ENCODE assay signal across 8 mouse cellular contexts in genomic region chr11:105952911-105953386, GRCm38 (mm10). TPM values are rescaled to one million over a fixed set of nuclear protein-coding genes. Genes with fewer than 3 reads are reported as not detected.
DNase-seq lines count a peak whose midpoint lies in the region; ATAC-seq and TF ChIP-seq lines count a peak whose summit lies in the region.

Gene Cyb561, minus strand, starts transcription at chr11:105953336.

- H3K4me1 ChIP-seq in kidney, postnatal 0 days (replicated peaks; ENCODE audit: insufficient read depth, low read length), result 0 out of 2 replicates have a peak, but pooled peaks cover 3% of the 10 kb centered on the region
- H3K4me1 ChIP-seq in hindbrain, embryonic 15.5 days (replicated peaks), result no peaks in the 10 kb centered on the region
- no peaks in the 10 kb centered on the region for H3K4me1 ChIP-seq in midbrain, embryonic 16.5 days (ENCODE audit: control insufficient read depth, insufficient read depth, low read length)

- peak within 1 kb of the TSS; percentile 72 for H3K27ac ChIP-seq in kidney, postnatal 0 days
- no peak within 1 kb of the TSS for H3K27ac ChIP-seq in hindbrain, embryonic 15.5 days (replicated peaks)
- H3K27ac ChIP-seq in midbrain, embryonic 16.5 days (ENCODE audit: low read length), result no peak within 1 kb of the TSS

- no peak for TF ChIP-seq CTCF in kidney, postnatal 0 days (IDR thresholded peaks at IDR 0.05; ENCODE audit: low read depth)

- ATAC-seq in kidney, postnatal 0 days (replicated peaks; ENCODE audit: low FRiP score, low read depth), result peak; percentile 65; the same call in 1 of the 2 replicates
- no peak for ATAC-seq in hindbrain, embryonic 15.5 days (ENCODE audit: low FRiP score, low read depth)
- ATAC-seq in midbrain, embryonic 16.5 days, result no peak
- no peak for ATAC-seq in erythroblast, adult 5-6 weeks (replicated peaks; ENCODE audit: low FRiP score, poor library complexity, severe bottlenecking)

- no peak for DNase-seq in kidney, postnatal 0 days (ENCODE audit: low spot score)
- DNase-seq in kidney, adult 9 months, result no peak
- DNase-seq in adrenal gland, postnatal 10 days, result no peak
- DNase-seq in heart, postnatal 25 days (ENCODE audit: low spot score), result no peak
- no peak for DNase-seq in urinary bladder, postnatal 10 days (ENCODE audit: low spot score)

- H3K4me3 ChIP-seq in kidney, postnatal 0 days (replicated peaks; ENCODE audit: low read depth, low read length), result no peak within 1 kb of the TSS
- no peak within 1 kb of the TSS for H3K4me3 ChIP-seq in hindbrain, embryonic 15.5 days
- H3K4me3 ChIP-seq in midbrain, embryonic 16.5 days (ENCODE audit: low read depth, low read length), result no peak within 1 kb of the TSS

- no peaks in the 10 kb centered on the region for H3K36me3 ChIP-seq in kidney, postnatal 0 days (ENCODE audit: insufficient read depth, low read length)
- no peaks in the 10 kb centered on the region for H3K36me3 ChIP-seq in hindbrain, embryonic 15.5 days
- H3K36me3 ChIP-seq in midbrain, embryonic 16.5 days (ENCODE audit: control insufficient read depth, insufficient read depth, low read length), result no peaks in the 10 kb centered on the region

- no peak within 1 kb of the TSS for H3K4me2 ChIP-seq in kidney, postnatal 0 days (ENCODE audit: low read length)
- no peak within 1 kb of the TSS for H3K4me2 ChIP-seq in hindbrain, embryonic 15.5 days
- no peak within 1 kb of the TSS for H3K4me2 ChIP-seq in midbrain, embryonic 16.5 days (ENCODE audit: low read length)

- intact Hi-C loops in heart, postnatal 25 days (cut with DNase I), result no loop called here

- H3K9me3 ChIP-seq in kidney, postnatal 0 days (replicated peaks; ENCODE audit: low read length), result no peaks in the 10 kb centered on the region
- no peaks in the 10 kb centered on the region for H3K9me3 ChIP-seq in hindbrain, embryonic 15.5 days
- H3K9me3 ChIP-seq in midbrain, embryonic 16.5 days (replicated peaks; ENCODE audit: control insufficient read depth, low read length, poor library complexity, severe bottlenecking), result no peaks in the 10 kb centered on the region

- 48% methylated on average over 12 of the region's 12 CpGs for WGBS in kidney, postnatal 0 days
- 83% methylated on average over 12 of the region's 12 CpGs for WGBS in hindbrain, embryonic 15.5 days
- 86% methylated on average over 12 of the region's 12 CpGs for WGBS in midbrain, embryonic 16.5 days

- H3K27me3 ChIP-seq in kidney, postnatal 0 days (ENCODE audit: insufficient read depth, low read length), result no peaks in the 10 kb centered on the region
- no peaks in the 10 kb centered on the region for H3K27me3 ChIP-seq in hindbrain, embryonic 15.5 days
- H3K27me3 ChIP-seq in midbrain, embryonic 16.5 days (ENCODE audit: control insufficient read depth, insufficient read depth, low read depth, low read length), result no peaks in the 10 kb centered on the region

- no peak within 1 kb of the TSS for H3K9ac ChIP-seq in kidney, postnatal 0 days (ENCODE audit: low read depth, low read length)
- no peak within 1 kb of the TSS for H3K9ac ChIP-seq in hindbrain, embryonic 15.5 days
- H3K9ac ChIP-seq in midbrain, embryonic 16.5 days (ENCODE audit: low read depth, low read length), result no peak within 1 kb of the TSS

RNA-seq across cellular contexts. Expression of gene Cyb561, which starts in this region (rescaled TPM):
- 34.0 and 35.2 TPM in 2 replicates for polyA plus RNA-seq in kidney, postnatal 0 days (2015; fragmentation: Nextera tagmentation; extraction: Ambion mirVana)
- total RNA-seq in adrenal gland, postnatal 10 days (2021), result 100 to 1,000 TPM; 123 to 140 TPM
- 54.9 and 58.4 TPM in 2 replicates for polyA plus RNA-seq in hindbrain, embryonic 15.5 days (2015; fragmentation: Nextera tagmentation; extraction: Ambion mirVana)
- 83.7 and 87.0 TPM in 2 replicates for polyA plus RNA-seq in midbrain, embryonic 16.5 days (2015; fragmentation: Nextera tagmentation; extraction: Ambion mirVana)
- 0.77 TPM in 1 of 2 replicates, not detected in the other for total RNA-seq in erythroblast, adult 5-6 weeks (2015; ENCODE audit: low replicate concordance)
- total RNA-seq in erythroblast, adult 5-6 weeks (2017; ENCODE audit: low replicate concordance), result 0.28 and 0.77 TPM in 2 replicates
- total RNA-seq in heart, postnatal 25 days (2021), result 10 to 100 TPM in 1 of 2 experiments, 1 to 10 TPM in 1; 7.9 to 11.9 TPM

Comparison
In these comparisons a context has a peak if more than half of its experiments do, and no peak if none do; other contexts are left out.
1. RNA of gene Cyb561 (total RNA-seq): 123 to 140 TPM in adrenal gland, postnatal 10 days; 7.9 to 11.9 TPM in heart, postnatal 25 days and 0.28 to 0.77 TPM in erythroblast, adult 5-6 weeks; every median in the first group is over 4 times any median in the second.